ENCODE assay signal across 9 mouse cellular contexts in the genomic region with DNA sequence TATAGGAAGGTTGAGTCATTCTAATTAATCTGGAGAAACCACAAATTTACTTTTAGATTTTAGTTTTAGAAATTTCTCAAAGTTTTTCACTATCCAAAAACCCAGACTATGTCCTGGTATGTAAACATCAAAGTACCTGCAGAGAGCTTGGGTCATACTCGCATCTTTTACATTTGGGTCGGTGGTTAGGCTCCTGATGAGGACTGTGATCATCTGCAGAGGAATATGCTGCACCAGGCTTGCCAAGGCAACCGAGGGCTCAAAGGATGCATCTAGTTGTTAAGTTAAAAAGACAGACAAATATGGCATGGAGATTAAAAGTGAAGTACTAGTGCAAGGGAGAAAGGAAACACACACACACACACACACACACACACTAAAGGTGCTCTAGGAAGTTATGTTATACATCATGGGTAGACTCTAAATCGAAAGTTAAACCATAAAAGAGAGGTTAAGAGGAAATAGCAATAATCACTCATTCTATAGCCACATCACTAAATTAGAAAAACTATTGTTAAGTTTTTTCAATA. TPM values are rescaled to one million over a fixed set of nuclear protein-coding genes. Genes with fewer than 3 reads are reported as not detected.
DNase-seq lines count a peak whose midpoint lies in the region; ATAC-seq and TF ChIP-seq lines count a peak whose summit lies in the region.
"Had no signal": no experiment of that assay in that cellular context is flagged by ENCODE, and none has a peak within 500 bp of the region (broad histone marks: within the 10 kb centered on the region; RNA-seq: fewer than 3 reads in every experiment).

No protein-coding gene starts in this region.

- DNase-seq in liver, adult 2 months (ENCODE audit: extremely low read depth, low read depth, low spot score) = no peak
- DNase-seq in liver = no peak
- DNase-seq in hindbrain, postnatal 0 days (ENCODE audit: low spot score) = no peak
- no peak for DNase-seq in midbrain, postnatal 0 days (ENCODE audit: low spot score)
- DNase-seq in frontal cortex, adult 2 months (ENCODE audit: extremely low spot score in 1 of 2, low spot score in 1 of 2) = no peak
- DNase-seq in yolk sac, embryonic 10.5 days (ENCODE audit: low spot score) = no peak
- DNase-seq in urinary bladder, postnatal 14 days (ENCODE audit: low spot score) = no peak
- DNase-seq: adrenal gland, postnatal 10 days had no signal

- 0 out of 2 replicates have a peak overlapping the region, but pooled peaks have one; percentile 24 for H3K9ac ChIP-seq in liver, adult 2 months (ENCODE audit: low read depth, low read length)
- H3K9ac ChIP-seq in hindbrain, postnatal 0 days (replicated peaks; ENCODE audit: low read length) = no peak overlapping the region; the same call in 1 of the 2 replicates
- no peak overlapping the region for H3K9ac ChIP-seq in midbrain, postnatal 0 days (replicated peaks; ENCODE audit: low read length, poor library complexity, severe bottlenecking)

- peak overlapping the region; percentile 15; the same call in 1 of the 2 replicates for H3K4me3 ChIP-seq in liver, adult 2 months (ENCODE audit: insufficient read depth, low read depth, low read length)
- peak overlapping the region; percentile 37 for H3K4me3 ChIP-seq in brown adipose tissue, adult 24 weeks (ENCODE audit: insufficient read depth, low read depth, low read length)
- peak overlapping the region; percentile 94; the same call in 1 of the 2 replicates for H3K4me3 ChIP-seq in hindbrain, postnatal 0 days (ENCODE audit: low read length)
- no peak overlapping the region for H3K4me3 ChIP-seq in midbrain, postnatal 0 days (ENCODE audit: low read depth, low read length)

- no peak for TF ChIP-seq POLR2A in liver, adult 2 months (IDR thresholded peaks at IDR 0.05; ENCODE audit: extremely low read depth, insufficient read depth, low read length)

- peaks cover 7% of the 10 kb centered on the region for H3K4me1 ChIP-seq in liver, adult 2 months (ENCODE audit: control insufficient read depth, insufficient read depth, low read length)
- H3K4me1 ChIP-seq in brown adipose tissue, adult 24 weeks (ENCODE audit: control insufficient read depth, insufficient read depth, insufficient read length, low read length) = peaks cover 2% of the 10 kb centered on the region; the same call in 1 of the 2 replicates
- peaks cover 11% of the 10 kb centered on the region; the same call in 1 of the 2 replicates for H3K4me1 ChIP-seq in hindbrain, postnatal 0 days (ENCODE audit: insufficient read depth, low read length)
- peaks cover 13% of the 10 kb centered on the region; the same call in 1 of the 2 replicates for H3K4me1 ChIP-seq in midbrain, postnatal 0 days (ENCODE audit: insufficient read depth, low read length)

- peaks cover 25% of the 10 kb centered on the region; the same call in 1 of the 2 replicates for H3K79me2 ChIP-seq in liver, adult 2 months (ENCODE audit: control insufficient read depth, insufficient read depth, low read length)

- H3K9me3 ChIP-seq in hindbrain, postnatal 0 days (ENCODE audit: low read length) = no peaks in the 10 kb centered on the region
- no peaks in the 10 kb centered on the region for H3K9me3 ChIP-seq in midbrain, postnatal 0 days (ENCODE audit: low read length)

- 46% methylated on average over 4 of the region's 4 CpGs for WGBS in liver, adult 2 months
- 79% methylated on average over 4 of the region's 4 CpGs for WGBS in hindbrain, postnatal 0 days
- 88% methylated on average over 4 of the region's 4 CpGs for WGBS in midbrain, postnatal 0 days

- H3K27me3 ChIP-seq in liver, adult 2 months (ENCODE audit: control insufficient read depth, insufficient read depth, low read length) = no peaks in the 10 kb centered on the region
- H3K27me3 ChIP-seq in hindbrain, postnatal 0 days (ENCODE audit: insufficient read depth, low read length) = no peaks in the 10 kb centered on the region
- no peaks in the 10 kb centered on the region for H3K27me3 ChIP-seq in midbrain, postnatal 0 days (ENCODE audit: insufficient read depth, low read length)

- H3K27ac ChIP-seq in liver, adult 2 months (replicated peaks; ENCODE audit: insufficient read depth, low read depth, low read length) = no peak overlapping the region
- no peak overlapping the region for H3K27ac ChIP-seq in brown adipose tissue, adult 24 weeks (replicated peaks; ENCODE audit: low read depth, low read length)
- H3K27ac ChIP-seq in hindbrain, postnatal 0 days = no peak overlapping the region
- no peak overlapping the region for H3K27ac ChIP-seq in midbrain, postnatal 0 days (ENCODE audit: low read depth, low read length)

- peak overlapping the region; percentile 99 for H3K4me2 ChIP-seq in hindbrain, postnatal 0 days (ENCODE audit: low read depth, low read length)
- H3K4me2 ChIP-seq in midbrain, postnatal 0 days (ENCODE audit: low read depth, low read length, poor library complexity, severe bottlenecking) = peak overlapping the region; percentile 97

- peaks cover 19% of the 10 kb centered on the region for H3K36me3 ChIP-seq in liver, adult 2 months (ENCODE audit: control insufficient read depth, insufficient read depth, low read length)
- peaks cover 4% of the 10 kb centered on the region; the same call in 1 of the 2 replicates for H3K36me3 ChIP-seq in hindbrain, postnatal 0 days (ENCODE audit: insufficient read depth, low read length)
- no peaks in the 10 kb centered on the region; the same call in 1 of the 2 replicates for H3K36me3 ChIP-seq in midbrain, postnatal 0 days (ENCODE audit: insufficient read depth, low read length)

- ATAC-seq in hindbrain, postnatal 0 days = no peak
- no peak for ATAC-seq in midbrain, postnatal 0 days (ENCODE audit: low FRiP score)

- no peak for TF ChIP-seq CTCF in liver, adult 2 months (IDR thresholded peaks at IDR 0.05; ENCODE audit: low read depth, low read length)
- no peak for TF ChIP-seq CTCF in hindbrain, postnatal 0 days (IDR thresholded peaks at IDR 0.05; ENCODE audit: low read depth)
- no peak for TF ChIP-seq CTCF in midbrain, postnatal 0 days (IDR thresholded peaks at IDR 0.05)

RNA-seq across cellular contexts. Expression of gene Usp38, which starts 2.6 kb away (rescaled TPM):
- total RNA-seq in liver, adult 2 months (2014; rRNA removed) = 14.0 and 15.7 TPM in 2 replicates
- 5.2 and 6.8 TPM in 2 replicates for polyA plus RNA-seq in liver, adult 2 months (2012; rRNA removed)
- polyA plus RNA-seq in brown adipose tissue, adult 24 weeks (2012; ENCODE audit: insufficient read depth, insufficient read length, missing spikeins) = 8.8 and 10.6 TPM in 2 replicates
- 40.1 and 40.8 TPM in 2 replicates for total RNA-seq in hindbrain, postnatal 0 days (2014; rRNA removed)
- 16.7 and 17.2 TPM in 2 replicates for polyA plus RNA-seq in hindbrain, postnatal 0 days (2015; fragmentation: Nextera tagmentation; extraction: Ambion mirVana)
- total RNA-seq in midbrain, postnatal 0 days (2014; rRNA removed) = 30.4 and 38.7 TPM in 2 replicates
- polyA plus RNA-seq in midbrain, postnatal 0 days (2015; fragmentation: Nextera tagmentation; extraction: Ambion mirVana) = 14.8 and 17.9 TPM in 2 replicates
- 11.5 and 11.8 TPM in 2 replicates for polyA plus RNA-seq in frontal cortex, adult 2 months (2012; rRNA removed)
